Mouse (Mus musculus): ENCODE data around the gene Ptpn5. TPM values are rescaled to one million over a fixed set of nuclear protein-coding genes. Genes with fewer than 3 reads are reported as not detected.

Ptpn5 gene
- polyA plus RNA-seq, 1 experiment from 2014 or later: 2.3 TPM

DNA sequence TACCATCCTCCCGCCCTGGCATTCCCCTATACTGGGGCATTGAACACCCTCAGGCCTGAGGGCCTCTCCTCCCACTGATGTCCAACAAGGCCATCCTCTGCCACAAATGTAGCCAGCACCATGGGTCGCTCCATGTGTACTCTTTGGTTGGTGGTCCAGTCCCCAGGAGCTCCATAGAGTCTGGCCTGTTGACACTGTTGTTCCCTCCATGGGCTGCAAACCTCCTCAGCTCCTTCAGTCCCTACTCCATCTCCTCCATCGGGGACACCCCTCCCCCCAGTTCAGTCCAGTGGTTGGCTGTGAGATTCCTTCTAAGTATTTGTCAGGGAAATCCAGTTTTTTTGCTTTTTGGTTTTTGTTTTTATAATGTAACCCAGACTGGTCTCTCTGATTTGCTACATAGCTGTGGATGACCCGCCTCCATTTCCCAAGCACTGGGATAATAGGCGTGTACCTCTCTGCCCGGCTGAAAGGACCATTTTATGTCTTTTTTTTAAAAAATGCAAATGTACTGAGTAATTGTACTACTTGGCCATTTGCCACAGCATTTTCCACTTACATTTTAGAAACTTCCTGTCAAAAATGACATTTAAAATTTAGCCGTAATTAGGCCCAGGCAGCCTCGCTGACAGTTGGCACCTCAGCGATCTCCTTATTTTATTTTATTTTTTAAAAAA is 102.8 kb downstream of the Ptpn5 start:
- no peaks in the 10 kb centered on the region for H3K36me3 ChIP-seq (ENCODE audit: control insufficient read depth, insufficient read depth, low read length)
- H3K4me1 ChIP-seq (replicated peaks; ENCODE audit: control insufficient read depth, insufficient read depth, low read length): no peaks in the 10 kb centered on the region
- no peaks in the 10 kb centered on the region for H3K27me3 ChIP-seq (replicated peaks; ENCODE audit: control insufficient read depth, insufficient read depth, low read length)
- ATAC-seq (replicated peaks; ENCODE audit: low FRiP score, low TSS enrichment, low read depth) (no peak), DNase-seq (ENCODE audit: low spot score) (no peak)
- no peak overlapping the region for H3K27ac ChIP-seq (ENCODE audit: low read depth)
- no peak overlapping the region for H3K9ac ChIP-seq (ENCODE audit: low read length)
- no peak overlapping the region for H3K4me3 ChIP-seq (ENCODE audit: low read depth, low read length)
- H3K9me3 ChIP-seq (ENCODE audit: control insufficient read depth, low read length): no peaks in the 10 kb centered on the region
- no peak overlapping the region for H3K4me2 ChIP-seq (ENCODE audit: low read length)
- 84% methylated on average over 9 of the region's 9 CpGs for WGBS

Small RNA genes within 50 kb of the gene (microRNA-seq; reads per million reads assigned to microRNA genes)
- not detected for gene Mir7056

Other genes starting within 250 kb of the Ptpn5 start
- 165 and 174 TPM in 2 replicates for gene Tsg101, start 213.7 kb downstream of the Ptpn5 start, polyA plus RNA-seq (2014; fragmentation: Nextera tagmentation; extraction: Ambion mirVana)
- gene Uevld, start 175.2 kb downstream of the Ptpn5 start, polyA plus RNA-seq (2014; fragmentation: Nextera tagmentation; extraction: Ambion mirVana): 11.4 and 12.6 TPM in 2 replicates
- gene Gm9999, start 150.1 kb downstream of the Ptpn5 start, polyA plus RNA-seq (2014; fragmentation: Nextera tagmentation; extraction: Ambion mirVana): not detected in 2 replicates
- gene Spty2d1, start 125.3 kb downstream of the Ptpn5 start, polyA plus RNA-seq (2014; fragmentation: Nextera tagmentation; extraction: Ambion mirVana): 17.6 and 18.0 TPM in 2 replicates
- gene Tmem86a, start 83.1 kb downstream of the Ptpn5 start, polyA plus RNA-seq (2014; fragmentation: Nextera tagmentation; extraction: Ambion mirVana): 30.6 and 31.4 TPM in 2 replicates
- gene Mrgpra6, start 71.2 kb upstream of the Ptpn5 start, polyA plus RNA-seq (2014; fragmentation: Nextera tagmentation; extraction: Ambion mirVana): not detected in 2 replicates
- not detected in 2 replicates for gene Mrgpra9, start 119.2 kb upstream of the Ptpn5 start, polyA plus RNA-seq (2014; fragmentation: Nextera tagmentation; extraction: Ambion mirVana)
- gene Mrgpra1, start 220.6 kb upstream of the Ptpn5 start, polyA plus RNA-seq (2014; fragmentation: Nextera tagmentation; extraction: Ambion mirVana): not detected in 2 replicates

All from intestine, embryonic 14.5 days (tissue).